Mouse (Mus musculus) CD8-positive naive resting alpha-beta T cell, adult 2 months (primary cell): ENCODE measurements around the gene Eepd1.

Experiments used
- DNase-seq, 2 experiments: peaks; one replicate each; pipeline ENCODE4 v3.0.0; 2022; ENCODE audit warnings: low read depth in 2 of 2, low spot score in 2 of 2

Eepd1 gene

DNA sequence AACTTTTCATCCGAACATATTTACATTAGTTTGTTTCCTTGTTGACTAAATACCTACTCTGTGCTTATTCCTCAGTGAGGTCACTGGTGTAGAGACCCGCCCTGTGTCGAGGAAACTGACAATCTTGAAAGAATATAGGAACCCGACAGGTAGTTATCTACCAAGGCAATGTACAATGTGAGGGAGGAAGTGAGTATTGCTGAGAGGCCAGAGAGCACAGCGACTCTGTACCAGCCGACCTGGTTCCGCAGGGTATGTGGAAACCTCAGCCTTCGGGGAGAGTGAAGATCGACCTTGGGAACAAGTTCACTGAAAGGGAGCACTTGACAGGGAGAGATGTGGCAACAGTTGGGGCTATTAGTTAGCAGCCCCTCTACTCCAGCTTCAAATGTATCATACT lies 7.2 kb downstream of the Eepd1 start:
- DNase-seq: no peak

DNA sequence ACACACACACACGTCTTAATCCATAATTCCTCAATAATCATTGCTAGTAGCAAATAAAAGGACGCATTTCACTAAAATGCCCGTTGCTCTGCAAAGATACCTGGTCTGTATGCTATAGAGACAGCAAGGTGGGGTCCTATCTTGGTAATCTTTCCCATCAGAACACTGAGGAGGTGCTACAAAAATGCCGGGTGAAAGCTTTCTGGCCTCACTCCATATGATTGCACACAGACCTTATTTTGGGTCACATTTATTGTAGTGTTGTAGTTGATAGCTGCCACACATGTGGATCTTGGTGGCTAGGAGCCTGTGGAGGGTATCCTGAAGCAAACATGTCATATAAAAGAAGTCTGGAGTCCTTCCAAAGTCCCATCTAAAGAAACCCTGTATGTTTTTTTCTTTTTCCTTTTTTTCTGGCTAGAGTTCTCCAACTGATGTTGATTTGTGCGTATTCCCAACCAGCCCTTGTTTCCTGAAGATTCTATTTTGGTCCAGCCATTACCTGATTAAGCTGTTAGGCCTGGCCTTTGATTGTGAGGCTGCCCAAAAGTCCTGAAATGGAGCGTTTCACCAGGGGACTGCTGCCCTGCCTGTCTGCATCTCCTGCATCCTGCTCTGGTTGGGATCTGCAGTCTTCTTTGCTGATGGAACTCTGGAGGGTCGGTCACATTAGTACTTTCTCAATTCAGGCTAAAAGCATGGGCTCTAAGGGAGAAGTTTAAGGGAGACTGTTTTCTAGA lies 8.0 kb downstream of the Eepd1 start:
- DNase-seq: no peak

DNA sequence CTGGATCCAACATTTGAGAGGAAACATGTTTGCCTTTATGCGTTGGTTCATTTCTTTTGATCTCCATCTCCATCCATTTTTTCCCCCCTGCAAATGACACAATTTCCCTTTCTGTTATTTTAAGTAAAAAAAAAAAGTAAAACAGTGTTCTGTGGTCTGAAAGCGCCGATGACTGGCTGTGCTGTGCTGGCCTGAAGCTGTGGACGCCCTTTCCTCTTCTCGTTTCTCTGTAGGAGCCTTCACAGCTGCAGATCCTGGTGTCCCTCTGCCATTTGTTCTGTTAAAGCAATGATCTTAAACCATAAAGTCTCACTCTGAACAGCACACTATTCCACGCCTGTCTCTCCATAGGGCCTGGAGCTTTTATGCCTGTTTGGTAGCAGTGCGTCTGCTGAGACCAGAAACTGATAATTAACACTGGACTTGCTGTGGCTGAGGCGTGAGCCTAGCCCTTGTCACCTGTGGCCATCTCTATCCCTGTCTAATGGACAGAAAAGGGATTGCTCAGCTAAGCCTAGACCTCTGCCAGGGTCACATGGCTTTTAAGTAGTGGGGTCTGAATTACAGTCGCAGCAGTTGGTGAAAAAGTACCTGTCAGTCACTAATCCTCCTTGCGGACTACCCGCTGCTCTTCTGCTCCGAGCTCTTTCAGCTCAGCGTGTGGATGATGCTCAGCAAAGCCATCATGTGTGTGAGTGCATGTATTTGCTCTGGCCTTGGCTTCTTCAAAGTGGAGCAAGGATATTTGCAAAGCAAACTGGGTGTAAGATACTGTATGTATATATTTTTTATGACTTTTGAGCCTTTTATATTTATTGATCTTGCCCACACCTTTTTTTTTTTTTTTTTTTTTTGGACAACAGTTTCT lies 9.2 kb downstream of the Eepd1 start:
- no peak for DNase-seq

DNA sequence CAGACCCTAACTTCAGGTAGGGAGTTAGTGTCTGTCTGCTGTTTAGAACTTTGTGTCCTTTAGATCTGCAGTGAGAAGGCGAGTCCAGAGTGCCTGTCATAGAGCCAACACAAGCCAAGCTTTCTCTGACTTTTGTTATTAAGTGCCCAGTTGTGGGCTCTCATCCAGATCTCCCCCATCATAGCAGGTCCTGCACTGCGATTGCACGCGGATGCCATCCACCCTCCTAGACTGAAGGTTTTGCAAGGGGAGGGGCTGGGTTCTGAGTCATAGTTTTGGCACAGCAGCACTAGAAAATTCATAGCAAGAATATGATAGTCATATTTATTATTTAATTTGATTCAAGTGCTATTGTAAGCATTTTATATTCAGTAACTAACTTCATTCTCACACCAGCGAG lies 12.6 kb downstream of the Eepd1 start:
- DNase-seq: no peak

DNA sequence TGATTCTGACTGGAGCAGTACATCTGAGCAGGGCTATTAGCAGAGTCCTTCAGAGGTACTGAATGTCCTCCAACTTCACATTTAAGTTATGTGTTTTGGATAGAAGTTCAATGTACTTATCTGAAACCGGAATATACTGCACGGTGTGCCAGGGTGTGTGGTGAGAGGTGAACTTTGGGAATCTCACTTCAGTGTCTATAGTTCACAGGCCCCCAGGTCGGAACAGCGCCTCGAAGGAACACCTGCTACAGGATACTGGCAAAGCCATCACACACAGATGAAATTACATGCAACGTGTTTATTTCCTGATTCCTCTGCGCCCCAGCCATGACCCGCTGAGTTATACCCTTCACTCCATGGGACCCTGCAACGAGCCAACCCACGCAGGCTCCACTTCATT lies 14.3 kb downstream of the Eepd1 start:
- no peak for DNase-seq

DNA sequence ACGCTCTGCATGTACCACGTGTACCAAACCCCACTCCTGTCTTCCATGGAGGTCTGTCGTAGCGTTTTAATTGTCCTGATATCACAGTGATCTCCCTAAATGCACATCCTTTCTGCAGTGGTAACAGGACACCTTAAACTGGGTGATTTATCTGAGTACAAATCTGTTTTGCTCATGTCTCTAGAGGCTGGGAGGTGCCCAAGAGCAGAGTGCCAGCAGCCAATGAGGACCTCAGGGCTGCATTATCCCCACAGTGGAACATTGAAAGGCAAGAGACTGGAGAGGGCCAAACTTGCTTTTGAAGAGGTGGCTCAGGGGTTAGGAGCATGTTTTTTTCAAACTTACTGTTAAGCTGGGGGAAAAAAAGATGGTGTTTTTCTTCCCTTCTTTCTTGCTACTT lies 14.8 kb downstream of the Eepd1 start:
- DNase-seq: no peak

DNA sequence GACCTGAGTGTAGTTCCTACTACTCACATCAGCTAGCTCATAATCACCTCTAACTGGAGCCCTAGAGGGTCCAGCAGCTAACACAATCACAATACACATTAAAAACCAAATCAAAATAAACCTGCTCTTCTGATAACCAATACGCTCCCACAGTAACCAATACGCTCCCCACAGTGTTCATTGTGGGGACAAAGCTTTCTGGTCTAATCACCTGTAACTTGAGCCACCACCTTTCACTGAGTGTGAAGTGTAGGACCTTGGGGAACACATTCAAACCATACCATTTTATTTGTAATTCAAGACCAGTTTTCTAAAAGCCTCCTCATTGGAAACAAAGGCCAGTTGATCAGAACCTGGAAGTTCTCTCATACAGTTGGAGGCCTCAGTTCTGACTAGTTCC lies 15.4 kb downstream of the Eepd1 start:
- DNase-seq: no peak

DNA sequence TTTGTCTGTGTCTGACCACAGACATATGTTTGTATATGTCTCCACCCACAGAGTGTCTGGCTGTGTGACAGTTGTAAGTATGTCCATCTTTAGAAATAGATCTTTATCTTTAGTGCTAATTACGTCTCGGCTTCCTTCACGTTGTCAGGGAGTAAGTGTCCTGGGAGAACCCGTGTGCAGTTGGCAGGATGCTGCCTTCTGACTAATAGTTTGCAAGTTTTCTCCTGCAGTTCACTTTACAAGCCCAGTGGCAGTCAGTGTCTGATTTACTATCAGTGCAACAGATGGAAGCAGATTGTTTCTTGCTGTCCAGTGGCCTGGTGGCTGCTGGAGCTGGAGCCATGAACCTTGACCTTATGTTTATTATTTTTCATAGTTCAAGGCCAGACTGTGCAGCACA lies 17.4 kb downstream of the Eepd1 start:
- DNase-seq: no peak

DNA sequence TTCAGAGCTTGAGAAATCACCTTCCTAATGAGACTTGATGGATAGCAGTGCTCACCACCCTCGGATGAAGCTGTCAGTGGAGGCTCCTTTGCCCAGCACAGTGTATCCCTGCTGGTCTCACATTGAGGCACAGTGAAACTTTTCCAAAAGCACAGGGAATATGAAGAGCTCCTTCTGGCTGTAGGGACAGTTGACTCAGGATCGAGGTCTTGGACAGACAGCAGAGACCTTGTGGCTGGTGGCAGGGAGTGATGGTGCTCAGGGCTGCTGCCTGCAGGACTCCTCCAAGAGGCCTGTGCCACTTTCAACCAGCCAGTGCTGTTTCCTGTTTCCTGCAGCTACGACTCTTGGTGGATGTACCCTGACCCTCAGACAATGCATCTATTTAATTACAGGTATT lies 18.0 kb downstream of the Eepd1 start:
- no peak for DNase-seq

DNA sequence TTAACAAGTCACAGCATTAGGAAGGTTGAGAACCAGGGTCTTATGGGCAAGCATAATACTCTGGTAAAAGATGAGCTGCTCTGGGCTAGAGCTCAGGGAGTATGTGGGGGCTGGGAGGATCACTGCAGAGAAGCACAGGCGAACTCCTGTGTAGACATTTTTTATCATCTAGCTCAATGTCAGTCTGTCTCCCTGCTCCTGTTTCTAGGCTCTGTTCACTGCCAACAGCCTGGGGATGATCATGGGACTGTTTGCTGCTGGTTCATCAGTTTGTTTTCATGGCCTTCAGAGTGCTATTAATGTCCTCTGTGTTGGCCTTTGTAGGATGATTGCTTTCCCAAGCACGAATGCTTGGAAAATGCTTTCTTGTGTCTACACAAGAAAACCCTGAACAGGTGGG lies 18.7 kb downstream of the Eepd1 start:
- no peak for DNase-seq

DNA sequence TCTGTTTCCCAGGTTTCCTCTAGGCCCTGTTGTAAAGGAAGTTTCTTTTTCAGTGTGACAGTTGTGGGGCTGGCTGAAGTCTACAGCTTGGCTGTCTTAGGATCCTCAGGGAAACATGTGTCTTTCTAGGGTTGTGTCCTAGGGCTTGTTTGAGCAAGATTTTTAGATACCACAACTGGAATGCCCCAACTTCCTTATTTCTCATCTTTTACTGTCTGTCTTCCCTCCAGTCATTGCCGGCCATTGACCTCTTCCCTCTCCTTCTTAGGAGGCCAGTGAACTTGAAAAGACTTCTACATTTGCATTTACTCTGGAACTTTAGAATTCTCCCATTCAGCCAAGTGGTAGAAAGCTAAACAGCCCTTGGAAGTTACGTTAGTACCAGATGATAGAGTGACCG lies 27.5 kb downstream of the Eepd1 start:
- DNase-seq: no peak

DNA sequence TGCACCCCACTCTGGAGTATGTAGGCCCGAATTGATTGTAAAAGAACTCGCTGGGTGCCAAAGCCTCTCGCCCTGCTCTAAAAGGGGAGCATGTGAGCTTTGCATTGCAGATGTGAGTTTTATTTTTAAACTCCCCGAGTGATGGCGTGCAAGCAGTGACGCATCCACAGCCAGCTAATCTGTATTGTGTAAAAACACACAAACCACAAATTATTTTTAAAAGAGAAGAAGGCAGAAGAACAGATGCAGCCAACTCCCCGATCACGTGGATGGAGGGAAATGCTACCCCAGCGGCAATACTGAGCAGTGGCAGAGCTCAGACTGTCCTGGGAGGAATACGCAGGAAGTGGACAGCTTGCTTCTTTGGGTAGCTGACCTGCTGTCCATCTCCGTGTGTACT lies 29.2 kb downstream of the Eepd1 start:
- no peak for DNase-seq

DNA sequence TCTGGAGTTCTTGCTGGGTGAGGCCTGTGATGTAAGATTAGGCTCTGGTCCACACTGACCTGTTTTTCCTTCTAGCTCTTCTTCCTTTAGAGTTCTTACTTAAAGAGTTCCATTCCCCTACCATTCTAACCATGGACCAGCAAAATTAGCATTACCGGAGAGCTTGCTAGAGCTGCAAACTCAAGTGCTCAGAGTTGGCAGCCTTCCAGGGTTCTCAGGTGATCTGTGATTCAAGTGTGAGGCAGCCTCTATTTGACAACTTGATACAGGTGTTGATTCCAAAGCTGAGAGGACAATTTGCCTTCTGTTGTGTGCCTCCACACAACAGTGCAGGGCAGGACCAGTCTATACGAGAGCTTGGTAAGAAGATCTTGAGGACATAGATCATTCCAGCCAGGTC lies 31.7 kb downstream of the Eepd1 start:
- DNase-seq: no peak

DNA sequence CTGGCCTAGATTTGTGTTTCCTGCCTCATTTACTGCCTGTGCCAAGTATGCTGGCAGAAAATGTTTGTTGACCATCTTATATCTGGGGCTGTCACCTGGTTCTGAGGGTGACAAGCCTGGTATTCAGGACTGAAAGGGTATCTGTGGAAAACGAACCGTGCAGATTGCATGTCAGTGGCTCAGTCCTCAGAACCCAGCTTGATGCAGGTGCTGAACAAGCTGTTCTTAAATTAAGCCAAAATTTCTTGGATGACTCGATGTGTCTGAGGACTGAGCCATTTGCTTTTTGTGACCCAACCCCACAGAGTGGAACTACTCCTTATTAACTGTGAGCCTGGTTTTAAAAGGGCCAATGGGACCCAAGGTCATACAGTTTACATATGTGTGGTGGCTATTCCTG lies 32.2 kb downstream of the Eepd1 start:
- DNase-seq: no peak

DNA sequence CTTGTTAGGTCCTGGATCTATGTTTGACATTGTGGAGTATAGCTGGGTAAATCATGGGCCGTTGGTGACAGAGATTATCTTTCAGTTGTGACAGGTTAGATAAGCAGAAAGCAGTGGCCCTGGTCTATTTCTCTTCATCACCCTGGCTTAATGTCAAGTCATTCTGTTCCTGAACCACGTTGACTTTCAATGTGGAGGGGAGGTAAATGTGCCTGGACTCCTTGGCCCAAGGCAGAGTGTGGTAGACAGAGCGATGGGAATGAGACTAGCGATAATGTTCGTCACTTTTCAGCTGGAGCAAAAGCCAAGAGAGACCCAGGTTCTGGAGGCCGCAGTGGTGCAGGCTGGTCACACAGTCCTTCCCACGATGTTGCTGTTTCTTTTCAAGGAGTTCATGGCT lies 35.3 kb downstream of the Eepd1 start:
- DNase-seq: no peak

DNA sequence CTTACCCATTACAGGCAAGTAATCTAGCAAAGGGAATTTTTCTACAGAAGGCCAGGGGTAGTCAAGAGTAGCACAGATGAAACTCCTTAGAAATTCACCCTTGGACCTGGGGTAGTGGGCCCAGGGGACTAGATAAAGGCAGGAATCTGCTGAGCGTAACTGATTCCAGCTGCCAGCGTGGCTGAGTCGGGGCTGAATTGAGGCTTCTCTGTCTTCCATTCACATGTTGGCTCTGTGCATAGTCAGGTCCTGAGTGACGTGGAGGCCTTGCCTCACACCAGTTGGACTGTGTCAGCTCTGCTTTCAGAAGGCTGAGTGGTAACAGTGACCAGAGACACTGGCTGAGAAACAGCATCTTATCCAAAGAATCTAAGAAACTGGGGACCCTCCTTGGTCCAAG lies 36.6 kb downstream of the Eepd1 start:
- no peak for DNase-seq

DNA sequence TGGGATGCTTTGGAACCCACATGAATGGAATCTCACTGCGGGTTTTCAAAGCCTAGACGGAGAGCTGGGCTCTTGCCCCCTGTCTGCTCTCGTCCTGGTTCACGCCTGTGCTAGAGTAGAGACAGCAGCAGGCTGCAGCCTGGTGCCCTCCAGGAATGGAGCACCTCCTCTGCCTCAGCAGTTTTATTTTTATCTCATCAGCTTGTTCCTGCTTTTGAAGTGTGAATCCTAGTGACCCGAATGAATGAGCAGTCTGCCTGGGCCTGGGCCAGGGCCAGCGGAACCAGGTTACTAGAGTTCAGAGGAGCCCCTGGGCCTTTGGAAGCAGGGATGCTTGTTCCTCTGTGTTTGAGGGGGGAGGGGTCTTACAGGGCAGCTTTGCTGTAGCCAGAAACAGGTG lies 37.8 kb downstream of the Eepd1 start:
- DNase-seq: no peak

DNA sequence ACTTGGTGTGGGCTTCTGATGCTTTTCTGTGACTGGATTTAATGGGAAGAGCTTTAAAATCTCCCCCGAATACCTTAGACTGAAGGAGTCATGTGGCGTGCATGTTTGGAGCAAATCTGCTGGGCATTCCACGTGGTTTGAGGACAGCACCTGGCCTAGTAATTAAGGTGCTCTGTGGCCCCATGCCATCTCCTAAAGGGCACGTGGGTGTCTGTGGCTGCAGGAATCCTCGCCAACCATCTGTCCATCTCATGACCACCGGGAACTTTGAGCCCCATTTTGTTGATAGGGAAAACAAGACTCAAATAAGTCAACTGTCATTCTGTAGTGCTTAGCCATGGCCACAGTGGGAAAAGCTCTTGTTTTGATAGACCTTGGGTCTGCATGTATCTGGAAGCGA lies 39.5 kb downstream of the Eepd1 start:
- no peak for DNase-seq

DNA sequence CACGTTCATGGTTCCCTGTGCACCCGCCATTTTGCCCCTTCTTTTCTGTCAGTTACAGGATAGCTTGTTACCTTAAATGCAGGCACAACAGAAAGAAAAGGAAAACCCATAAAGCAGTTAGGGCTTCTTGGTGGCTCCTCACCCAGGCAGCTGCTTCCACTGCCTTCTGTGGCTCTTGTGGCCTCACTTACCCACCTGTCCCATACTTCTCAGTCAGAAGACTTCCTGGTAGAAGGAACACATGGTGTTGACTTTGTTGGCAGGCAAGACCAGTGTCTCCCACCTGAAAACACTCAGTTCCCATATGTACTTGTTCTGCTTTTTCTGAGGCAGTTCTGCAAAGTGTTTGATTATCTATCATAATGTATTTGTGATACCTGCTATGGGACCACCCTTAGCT lies 40.5 kb downstream of the Eepd1 start:
- DNase-seq: no peak

DNA sequence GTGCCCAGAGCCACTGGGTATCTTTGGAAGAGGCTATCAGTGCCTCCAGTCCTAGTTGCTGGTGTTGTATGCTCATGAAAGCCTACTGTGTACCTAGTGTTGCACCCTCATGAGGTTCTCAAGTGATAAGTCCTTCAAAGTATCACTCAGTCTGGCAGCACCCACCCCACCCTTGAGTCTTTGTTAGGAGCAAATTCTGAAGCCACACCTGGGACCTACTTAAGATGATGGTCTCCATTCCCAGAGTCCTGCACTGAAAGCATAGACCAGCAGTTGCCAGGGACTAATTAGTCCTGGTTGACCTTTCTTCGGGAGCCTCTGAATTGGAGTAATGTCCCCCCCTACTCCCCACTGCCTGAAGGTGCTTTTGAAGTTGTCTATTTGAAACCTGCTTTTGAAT lies 45.2 kb downstream of the Eepd1 start:
- DNase-seq: no peak

DNA sequence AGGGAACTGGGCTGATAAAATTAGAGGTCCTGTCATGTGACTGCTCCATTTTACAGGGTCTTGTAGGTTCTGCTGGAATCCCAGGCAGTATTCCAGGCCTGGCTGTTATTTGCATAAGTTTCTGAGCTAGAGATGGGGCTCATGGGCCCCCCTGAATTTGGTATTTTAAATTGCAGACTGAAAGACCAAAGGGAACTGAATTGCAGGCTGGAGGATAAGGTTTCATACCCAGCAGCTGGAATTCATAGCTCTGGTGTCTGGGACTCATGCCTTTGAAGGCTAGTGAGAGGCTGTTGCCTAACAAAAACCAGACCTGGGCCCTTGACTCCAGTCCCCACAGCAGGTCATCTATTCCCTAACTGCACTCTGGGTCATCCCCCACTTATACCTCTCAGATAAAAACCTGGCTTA lies 45.6 kb downstream of the Eepd1 start:
- no peak for DNase-seq

DNA sequence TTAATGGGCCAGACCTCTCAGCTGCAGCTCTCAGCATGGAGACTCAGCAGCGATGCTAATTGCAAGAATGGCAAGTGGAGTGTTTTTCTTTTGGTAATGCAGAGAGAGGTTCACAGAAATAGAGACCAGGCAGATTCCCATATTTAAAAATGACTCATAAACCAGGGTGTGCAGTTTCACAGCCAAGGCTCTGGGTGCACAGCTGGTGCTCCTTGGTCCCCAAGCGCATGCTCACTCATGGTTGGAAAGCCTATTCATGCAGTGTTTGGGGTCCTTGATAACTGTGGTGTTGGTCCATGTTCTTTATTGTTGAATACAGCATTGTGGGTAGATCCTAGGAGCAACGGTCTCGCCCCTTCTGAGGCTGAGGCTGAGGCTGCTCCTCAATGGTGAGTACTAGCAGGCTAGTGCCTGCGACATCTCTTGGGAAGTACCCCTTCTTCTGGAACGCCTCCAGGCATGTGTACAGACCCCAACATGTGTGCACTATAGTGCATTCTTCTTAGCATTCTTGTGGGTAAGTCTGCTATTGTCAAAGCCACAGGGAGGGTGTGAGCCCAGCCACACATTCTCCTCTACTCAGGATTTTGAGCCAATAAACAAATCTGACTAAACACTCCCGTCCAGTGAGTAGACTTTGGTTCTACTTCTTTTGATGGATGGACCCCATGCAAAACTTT lies 46.2 kb downstream of the Eepd1 start:
- no peak for DNase-seq
